25 mouse cellular contexts compared by ENCODE assay signal in genomic region chr4:117867000-117867399, GRCm38 (mm10). TPM values are rescaled to one million over a fixed set of nuclear protein-coding genes. Genes with fewer than 3 reads are reported as not detected.
DNase-seq lines count a peak whose midpoint lies in the region; ATAC-seq and TF ChIP-seq lines count a peak whose summit lies in the region.
"Had no signal": no experiment of that assay in that cellular context is flagged by ENCODE, and none has a peak within 500 bp of the region (broad histone marks: within the 10 kb centered on the region; RNA-seq: fewer than 3 reads in every experiment).

No protein-coding gene starts in this region.

- no peak for ATAC-seq in kidney, embryonic 15.5 days (replicated peaks; ENCODE audit: low FRiP score)
- no peak for ATAC-seq in liver, embryonic 13.5 days (ENCODE audit: low read depth)
- peak; percentile 55 for ATAC-seq in megakaryocyte, adult 5-6 weeks (ENCODE audit: poor library complexity, severe bottlenecking)
- ATAC-seq: CD4-positive, CD25-positive, alpha-beta regulatory T cell, adult 4 months; hindbrain, postnatal 0 days; inflammation-experienced regulatory T-cells, adult 6 months had no signal

- DNase-seq in kidney, adult 2 months: no peak
- no peak for DNase-seq in liver, embryonic 13.5 days
- no peak for DNase-seq in liver
- DNase-seq in left cerebral cortex, adult 11 months (ENCODE audit: low spot score): no peak
- no peak for DNase-seq in right cerebral cortex, postnatal 14 days
- DNase-seq: adrenal gland, adult 8-10 months; adrenal gland, postnatal 25 days; cerebellum, adult 18-20 months; cerebellum, adult 9-11 months; cerebellum, postnatal 25 days; embryo, embryonic 11 days; forebrain, postnatal 0 days; gastrocnemius, adult 2 months; gastrocnemius, postnatal 14 days; heart, adult 18-20 months; heart, postnatal 14 days; heart, postnatal 4 days had no signal

- TF ChIP-seq POLR2A in kidney, adult 2 months (IDR thresholded peaks at IDR 0.05; ENCODE audit: low read depth, low read length): no peak

- H3K27me3 ChIP-seq in kidney, embryonic 15.5 days: no peaks in the 10 kb centered on the region; the same call in 1 of the 2 replicates
- no peaks in the 10 kb centered on the region for H3K27me3 ChIP-seq in kidney, adult 2 months (replicated peaks; ENCODE audit: control insufficient read depth, insufficient read depth, low read length)
- H3K27me3 ChIP-seq in liver, embryonic 13.5 days: peaks cover 9% of the 10 kb centered on the region

- H3K4me2 ChIP-seq in kidney, embryonic 15.5 days: no peak overlapping the region
- no peak overlapping the region for H3K4me2 ChIP-seq in liver, embryonic 13.5 days
- H3K4me2 ChIP-seq: hindbrain, embryonic 14.5 days had no signal

- no peak overlapping the region for H3K9ac ChIP-seq in kidney, embryonic 15.5 days
- H3K9ac ChIP-seq in liver, embryonic 13.5 days: 0 out of 2 replicates have a peak overlapping the region, but pooled peaks have one; percentile 11
- H3K9ac ChIP-seq: forebrain, postnatal 0 days; heart, embryonic 15.5 days; hindbrain, embryonic 14.5 days had no signal

- H3K4me3 ChIP-seq in kidney, embryonic 15.5 days (replicated peaks): no peak overlapping the region
- no peak overlapping the region for H3K4me3 ChIP-seq in kidney, adult 2 months (ENCODE audit: insufficient read depth, low read depth, low read length)
- no peak overlapping the region for H3K4me3 ChIP-seq in liver, embryonic 13.5 days (replicated peaks)
- H3K4me3 ChIP-seq: gastrocnemius, adult 2 months; heart, embryonic 12.5 days; heart, embryonic 15.5 days had no signal

- H3K27ac ChIP-seq in kidney, embryonic 15.5 days: 0 out of 2 replicates have a peak overlapping the region, but pooled peaks have one; percentile 74
- no peak overlapping the region for H3K27ac ChIP-seq in kidney, adult 2 months (ENCODE audit: insufficient read depth, low read depth, low read length)
- no peak overlapping the region; the same call in 1 of the 2 replicates for H3K27ac ChIP-seq in liver, embryonic 13.5 days
- H3K27ac ChIP-seq: gastrocnemius, adult 2 months; heart, embryonic 15.5 days; hindbrain, embryonic 14.5 days had no signal

- no peaks in the 10 kb centered on the region for H3K9me3 ChIP-seq in kidney, embryonic 15.5 days (replicated peaks)
- no peaks in the 10 kb centered on the region for H3K9me3 ChIP-seq in liver, embryonic 13.5 days (replicated peaks)
- H3K9me3 ChIP-seq: heart, embryonic 12.5 days; heart, embryonic 15.5 days had no signal

- H3K36me3 ChIP-seq in kidney, embryonic 15.5 days: no peaks in the 10 kb centered on the region
- no peaks in the 10 kb centered on the region for H3K36me3 ChIP-seq in kidney, adult 2 months (ENCODE audit: control insufficient read depth, insufficient read depth, low read length)
- peaks cover 87% of the 10 kb centered on the region for H3K36me3 ChIP-seq in liver, embryonic 13.5 days
- H3K36me3 ChIP-seq: heart, embryonic 12.5 days; heart, embryonic 15.5 days had no signal

- H3K4me1 ChIP-seq in kidney, embryonic 15.5 days: peaks cover 41% of the 10 kb centered on the region
- H3K4me1 ChIP-seq in kidney, adult 2 months (ENCODE audit: control insufficient read depth, insufficient read depth, low read length): peaks cover 4% of the 10 kb centered on the region; the same call in 1 of the 2 replicates
- peaks cover 78% of the 10 kb centered on the region for H3K4me1 ChIP-seq in liver, embryonic 13.5 days (replicated peaks)

- no peak for TF ChIP-seq CTCF in kidney, adult 2 months (conservative IDR thresholded peaks at IDR 0.05; ENCODE audit: insufficient read depth, insufficient read length, low read depth, low read length)

- WGBS in kidney, embryonic 15.5 days: 64% methylated on average over 6 of the region's 6 CpGs
- 77% methylated on average over 6 of the region's 6 CpGs for WGBS in kidney, adult 2 months
- WGBS in liver, embryonic 13.5 days (ENCODE audit: insufficient replicate concordance): 33% methylated on average over 6 of the region's 6 CpGs

RNA-seq across cellular contexts. Expression of gene Ccdc24, which starts 5.4 kb away (rescaled TPM):
- polyA plus RNA-seq in kidney, embryonic 15.5 days (2015; fragmentation: Nextera tagmentation; extraction: Ambion mirVana): 0.89 and 1.8 TPM in 2 replicates
- 2.9 and 3.3 TPM in 2 replicates for polyA plus RNA-seq in kidney, adult 2 months (2012; rRNA removed)
- 1.0 and 1.1 TPM in 2 replicates for polyA plus RNA-seq in liver, embryonic 13.5 days (2015; fragmentation: Nextera tagmentation; extraction: Ambion mirVana)
- not detected in 2 replicates for total RNA-seq in megakaryocyte, adult 5-6 weeks (2015)
- not detected in 2 replicates for total RNA-seq in megakaryocyte, adult 5-6 weeks (2017)
- polyA plus RNA-seq: CD4-positive, CD25-positive, alpha-beta regulatory T cell, adult 4 months; inflammation-experienced regulatory T-cells, adult 6 months had no signal

RNA-seq across cellular contexts. Expression of gene B4galt2, which starts 16.3 kb away (rescaled TPM):
- 17.7 and 19.8 TPM in 2 replicates for polyA plus RNA-seq in kidney, embryonic 15.5 days (2015; fragmentation: Nextera tagmentation; extraction: Ambion mirVana)
- 4.9 and 9.8 TPM in 2 replicates for polyA plus RNA-seq in kidney, adult 2 months (2012; rRNA removed)
- polyA plus RNA-seq in liver, embryonic 13.5 days (2015; fragmentation: Nextera tagmentation; extraction: Ambion mirVana): 1.8 and 1.9 TPM in 2 replicates
- not detected in 2 replicates for total RNA-seq in megakaryocyte, adult 5-6 weeks (2015)
- 0.61 TPM in 1 of 2 replicates, not detected in the other for total RNA-seq in megakaryocyte, adult 5-6 weeks (2017)
- polyA plus RNA-seq: CD4-positive, CD25-positive, alpha-beta regulatory T cell, adult 4 months; inflammation-experienced regulatory T-cells, adult 6 months had no signal

RNA-seq across cellular contexts. Expression of gene Atp6v0b, which starts 20.1 kb away (rescaled TPM):
- polyA plus RNA-seq in kidney, embryonic 15.5 days (2015; fragmentation: Nextera tagmentation; extraction: Ambion mirVana): 212 and 221 TPM in 2 replicates
- polyA plus RNA-seq in kidney, adult 2 months (2012; rRNA removed): 768 and 777 TPM in 2 replicates
- polyA plus RNA-seq in liver, embryonic 13.5 days (2015; fragmentation: Nextera tagmentation; extraction: Ambion mirVana): 158 and 159 TPM in 2 replicates
- total RNA-seq in megakaryocyte, adult 5-6 weeks (2015): 482 and 584 TPM in 2 replicates
- total RNA-seq in megakaryocyte, adult 5-6 weeks (2017): 229 and 245 TPM in 2 replicates

RNA-seq across cellular contexts. Expression of gene Dph2, which starts 24.8 kb away (rescaled TPM):
- 21.2 and 22.2 TPM in 2 replicates for polyA plus RNA-seq in kidney, embryonic 15.5 days (2015; fragmentation: Nextera tagmentation; extraction: Ambion mirVana)
- polyA plus RNA-seq in kidney, adult 2 months (2012; rRNA removed): 9.4 and 10.1 TPM in 2 replicates
- polyA plus RNA-seq in liver, embryonic 13.5 days (2015; fragmentation: Nextera tagmentation; extraction: Ambion mirVana): 9.8 and 10.5 TPM in 2 replicates
- total RNA-seq in megakaryocyte, adult 5-6 weeks (2015): 5.2 and 6.5 TPM in 2 replicates
- total RNA-seq in megakaryocyte, adult 5-6 weeks (2017): 4.1 and 4.3 TPM in 2 replicates

RNA-seq across cellular contexts. Expression of gene Slc6a9, which starts 32.7 kb away (rescaled TPM):
- polyA plus RNA-seq in kidney, embryonic 15.5 days (2015; fragmentation: Nextera tagmentation; extraction: Ambion mirVana): 9.4 and 15.2 TPM in 2 replicates
- polyA plus RNA-seq in kidney, adult 2 months (2012; rRNA removed): 19.2 and 25.7 TPM in 2 replicates
- polyA plus RNA-seq in liver, embryonic 13.5 days (2015; fragmentation: Nextera tagmentation; extraction: Ambion mirVana): 45.2 TPM in 2 replicates
- total RNA-seq in megakaryocyte, adult 5-6 weeks (2015): 0.76 and 2.6 TPM in 2 replicates
- 1.9 and 6.1 TPM in 2 replicates for total RNA-seq in megakaryocyte, adult 5-6 weeks (2017)
- polyA plus RNA-seq: inflammation-experienced regulatory T-cells, adult 6 months had no signal
